Mouse (Mus musculus): ENCODE results near the gene Zfp541. TPM values are rescaled to one million over a fixed set of nuclear protein-coding genes. Genes with fewer than 3 reads are reported as not detected.

The Zfp541 gene
- polyA plus RNA-seq, 1 experiment = not detected

- Histone ChIP-seq H3K9me3 (replicated peaks; ENCODE audit: control insufficient read depth, insufficient read depth, low read length, poor library complexity, severe bottlenecking) (no peaks in the 10 kb centered on the region), H3K4me3 (ENCODE audit: low read depth, low read length) (no peak overlapping the region), H3K27ac (ENCODE audit: insufficient read depth, low read length) (no peak overlapping the region), H3K27me3 (ENCODE audit: control insufficient read depth, insufficient read depth, low read length, poor library complexity, severe bottlenecking) (no peaks in the 10 kb centered on the region), H3K4me1 (ENCODE audit: control insufficient read depth, insufficient read depth, low read length) (no peaks in the 10 kb centered on the region), H3K9ac (ENCODE audit: low read depth, poor library complexity, severe bottlenecking) (no peak overlapping the region), H3K36me3 (ENCODE audit: control insufficient read depth, insufficient read depth, low read length, poor library complexity, severe bottlenecking) (no peaks in the 10 kb centered on the region; the same call in 1 of the 2 replicates)
- TF ChIP-seq EP300 (IDR thresholded peaks at IDR 0.05; ENCODE audit: insufficient read depth, low read depth, low read length) (no peak), CTCF (IDR thresholded peaks at IDR 0.05; ENCODE audit: low read depth, low read length) (no peak), POLR2A (IDR thresholded peaks at IDR 0.05; ENCODE audit: insufficient read depth, low read length) (no peak)
Observed at GRCm38 (mm10) chr7:16117100-16117499, 55.5 kb downstream of the Zfp541 start.

- H3K27me3 ChIP-seq (ENCODE audit: control insufficient read depth, insufficient read depth, low read length, poor library complexity, severe bottlenecking) = no peaks in the 10 kb centered on the region
- H3K4me1 ChIP-seq (ENCODE audit: control insufficient read depth, insufficient read depth, low read length) = no peaks in the 10 kb centered on the region
- no peaks in the 10 kb centered on the region; the same call in 1 of the 2 replicates for H3K36me3 ChIP-seq (ENCODE audit: control insufficient read depth, insufficient read depth, low read length, poor library complexity, severe bottlenecking)
- H3K4me3 ChIP-seq (ENCODE audit: low read depth, low read length) = peak within 1 kb of the TSS; percentile 83
- H3K9me3 ChIP-seq (replicated peaks; ENCODE audit: control insufficient read depth, insufficient read depth, low read length, poor library complexity, severe bottlenecking) = no peaks in the 10 kb centered on the region
- no peak within 1 kb of the TSS for H3K27ac ChIP-seq (ENCODE audit: insufficient read depth, low read length)
- TF ChIP-seq CTCF (IDR thresholded peaks at IDR 0.05; ENCODE audit: low read depth, low read length) = peak; percentile 86
- 0 out of 2 replicates have a peak, but pooled peaks have one; percentile 14 for TF ChIP-seq EP300 (IDR thresholded peaks at IDR 0.05; ENCODE audit: insufficient read depth, low read depth, low read length)
- no peak for TF ChIP-seq POLR2A (IDR thresholded peaks at IDR 0.05; ENCODE audit: insufficient read depth, low read length)
- peak within 1 kb of the TSS; percentile 49 for H3K9ac ChIP-seq (ENCODE audit: low read depth, poor library complexity, severe bottlenecking)
Observed at GRCm38 (mm10) chr7:16119569-16120261, 58.1 kb downstream of the Zfp541 start, which contains the start of gene Kptn. Gene Kptn, plus strand, starts transcription at chr7:16119895.

- H3K4me1 ChIP-seq (ENCODE audit: control insufficient read depth, insufficient read depth, low read length) = no peaks in the 10 kb centered on the region
- H3K27ac ChIP-seq (ENCODE audit: insufficient read depth, low read length) = no peak overlapping the region
- TF ChIP-seq CTCF (IDR thresholded peaks at IDR 0.05; ENCODE audit: low read depth, low read length) (no peak), POLR2A (IDR thresholded peaks at IDR 0.05; ENCODE audit: insufficient read depth, low read length) (no peak), EP300 (IDR thresholded peaks at IDR 0.05; ENCODE audit: insufficient read depth, low read depth, low read length) (no peak)
- H3K9ac ChIP-seq (ENCODE audit: low read depth, poor library complexity, severe bottlenecking) = no peak overlapping the region
- no peaks in the 10 kb centered on the region; the same call in 1 of the 2 replicates for H3K36me3 ChIP-seq (ENCODE audit: control insufficient read depth, insufficient read depth, low read length, poor library complexity, severe bottlenecking)
- no peaks in the 10 kb centered on the region for H3K27me3 ChIP-seq (ENCODE audit: control insufficient read depth, insufficient read depth, low read length, poor library complexity, severe bottlenecking)
- H3K9me3 ChIP-seq (replicated peaks; ENCODE audit: control insufficient read depth, insufficient read depth, low read length, poor library complexity, severe bottlenecking) = no peaks in the 10 kb centered on the region
- H3K4me3 ChIP-seq (ENCODE audit: low read depth, low read length) = peak overlapping the region; percentile 29
Observed at GRCm38 (mm10) chr7:16120262-16120600, 58.6 kb downstream of the Zfp541 start.

- Histone ChIP-seq H3K27ac (ENCODE audit: insufficient read depth, low read length) (no peak overlapping the region), H3K9me3 (replicated peaks; ENCODE audit: control insufficient read depth, insufficient read depth, low read length, poor library complexity, severe bottlenecking) (no peaks in the 10 kb centered on the region), H3K4me1 (ENCODE audit: control insufficient read depth, insufficient read depth, low read length) (no peaks in the 10 kb centered on the region), H3K27me3 (ENCODE audit: control insufficient read depth, insufficient read depth, low read length, poor library complexity, severe bottlenecking) (no peaks in the 10 kb centered on the region), H3K9ac (ENCODE audit: low read depth, poor library complexity, severe bottlenecking) (no peak overlapping the region), H3K36me3 (ENCODE audit: control insufficient read depth, insufficient read depth, low read length, poor library complexity, severe bottlenecking) (no peaks in the 10 kb centered on the region), H3K4me3 (ENCODE audit: low read depth, low read length) (no peak overlapping the region)
- TF ChIP-seq POLR2A (IDR thresholded peaks at IDR 0.05; ENCODE audit: insufficient read depth, low read length) (no peak), EP300 (IDR thresholded peaks at IDR 0.05; ENCODE audit: insufficient read depth, low read depth, low read length) (no peak), CTCF (IDR thresholded peaks at IDR 0.05; ENCODE audit: low read depth, low read length) (no peak)
Observed at GRCm38 (mm10) chr7:16125829-16126228, 64.2 kb downstream of the Zfp541 start.

- H3K4me3 ChIP-seq (ENCODE audit: low read depth, low read length) = no peak overlapping the region
- H3K36me3 ChIP-seq (ENCODE audit: control insufficient read depth, insufficient read depth, low read length, poor library complexity, severe bottlenecking) = no peaks in the 10 kb centered on the region
- no peak for TF ChIP-seq EP300 (IDR thresholded peaks at IDR 0.05; ENCODE audit: insufficient read depth, low read depth, low read length)
- no peak for TF ChIP-seq POLR2A (IDR thresholded peaks at IDR 0.05; ENCODE audit: insufficient read depth, low read length)
- TF ChIP-seq CTCF (IDR thresholded peaks at IDR 0.05; ENCODE audit: low read depth, low read length) = no peak
- H3K27me3 ChIP-seq (ENCODE audit: control insufficient read depth, insufficient read depth, low read length, poor library complexity, severe bottlenecking) = no peaks in the 10 kb centered on the region
- no peaks in the 10 kb centered on the region for H3K9me3 ChIP-seq (replicated peaks; ENCODE audit: control insufficient read depth, insufficient read depth, low read length, poor library complexity, severe bottlenecking)
- no peaks in the 10 kb centered on the region for H3K4me1 ChIP-seq (ENCODE audit: control insufficient read depth, insufficient read depth, low read length)
- H3K9ac ChIP-seq (ENCODE audit: low read depth, poor library complexity, severe bottlenecking) = no peak overlapping the region
- no peak overlapping the region for H3K27ac ChIP-seq (ENCODE audit: insufficient read depth, low read length)
Observed at GRCm38 (mm10) chr7:16128344-16128743, 66.7 kb downstream of the Zfp541 start.

- H3K9me3 ChIP-seq (replicated peaks; ENCODE audit: control insufficient read depth, insufficient read depth, low read length, poor library complexity, severe bottlenecking) = no peaks in the 10 kb centered on the region
- H3K9ac ChIP-seq (ENCODE audit: low read depth, poor library complexity, severe bottlenecking) = no peak overlapping the region
- no peaks in the 10 kb centered on the region for H3K36me3 ChIP-seq (ENCODE audit: control insufficient read depth, insufficient read depth, low read length, poor library complexity, severe bottlenecking)
- no peak overlapping the region for H3K4me3 ChIP-seq (ENCODE audit: low read depth, low read length)
- TF ChIP-seq POLR2A (IDR thresholded peaks at IDR 0.05; ENCODE audit: insufficient read depth, low read length) (no peak), EP300 (IDR thresholded peaks at IDR 0.05; ENCODE audit: insufficient read depth, low read depth, low read length) (no peak), CTCF (IDR thresholded peaks at IDR 0.05; ENCODE audit: low read depth, low read length) (no peak)
- H3K4me1 ChIP-seq (ENCODE audit: control insufficient read depth, insufficient read depth, low read length) = no peaks in the 10 kb centered on the region
- no peaks in the 10 kb centered on the region for H3K27me3 ChIP-seq (ENCODE audit: control insufficient read depth, insufficient read depth, low read length, poor library complexity, severe bottlenecking)
- no peak overlapping the region for H3K27ac ChIP-seq (ENCODE audit: insufficient read depth, low read length)
Observed at GRCm38 (mm10) chr7:16128899-16129298, 67.3 kb downstream of the Zfp541 start.

Data from ES-Bruce4 (cell line).